Mouse (Mus musculus) embryonic facial prominence, embryonic 13.5 days (tissue): ENCODE measurements around the gene Clk3. TPM values are rescaled to one million over a fixed set of nuclear protein-coding genes. Genes with fewer than 3 reads are reported as not detected.

Experiments used
- ATAC-seq: fragments of 200-750 bp; cut with Nextera tagmentation; 2 replicates; pipeline ENCODE4 v1.8.0; 2017; ENCODE audit warnings: low read depth; ENCODE audit not compliant: insufficient number of reproducible peaks, insufficient read depth, low FRiP score, low TSS enrichment
- H3K27ac ChIP-seq: fragments of 300-500 bp; sonication (generic); 2 replicates; pipeline ENCODE4 v1.5.1; 2015; ENCODE audit warnings: moderate library complexity, mild to moderate bottlenecking, inconsistent platforms
- H3K27me3 ChIP-seq: fragments of 300-500 bp; sonication (generic); 2 replicates; pipeline ENCODE4 v1.6.1; 2015; ENCODE audit warnings: mild to moderate bottlenecking, inconsistent platforms
- H3K36me3 ChIP-seq: fragments of 300-500 bp; sonication (generic); 2 replicates; pipeline ENCODE4 v1.6.1; 2015; ENCODE audit warnings: mild to moderate bottlenecking, inconsistent platforms
- H3K4me1 ChIP-seq: fragments of 300-500 bp; sonication (generic); 2 replicates; pipeline ENCODE4 v1.6.1; 2015; ENCODE audit warnings: inconsistent platforms
- H3K4me2 ChIP-seq: fragments of 300-500 bp; sonication (generic); 2 replicates; pipeline ENCODE4 v1.6.1; 2015; ENCODE audit warnings: moderate library complexity, mild to moderate bottlenecking, inconsistent platforms
- H3K4me3 ChIP-seq: fragments of 300-500 bp; sonication (generic); 2 replicates; pipeline ENCODE4 v1.5.1; 2015; ENCODE audit warnings: mild to moderate bottlenecking, inconsistent platforms
- H3K9ac ChIP-seq: fragments of 300-500 bp; sonication (generic); 2 replicates; pipeline ENCODE4 v1.6.1; 2015; ENCODE audit warnings: mild to moderate bottlenecking, inconsistent platforms
- H3K9me3 ChIP-seq: fragments of 300-500 bp; sonication (generic); 2 replicates; pipeline ENCODE4 v1.6.1; 2016; ENCODE audit warnings: inconsistent platforms
- WGBS: fragments of 180-500 bp; shearing (Covaris S2); methylation state at CpG from one replicate; pipeline ENCODE4 v1.1.7; 2015; ENCODE audit warnings: mixed read lengths; 5-methylcytosine and 5-hydroxymethylcytosine counted together
- polyA plus RNA-seq: library from polyadenylated mRNA; unstranded; fragments of >200 nt; fragmentation: Nextera tagmentation; extraction: Ambion mirVana; gene quantifications from 2 replicates; pipeline ENCODE4 v1.2.1, GENCODE M21; 2015

Clk3 gene
- polyA plus RNA-seq, 1 experiment from 2014 or later, result 71.7 TPM

- Histone ChIP-seq H3K4me1 (peaks cover 12% of the 10 kb centered on the region), H3K4me3 (no peak overlapping the region), H3K27ac (no peak overlapping the region), H3K9me3 (no peaks in the 10 kb centered on the region), H3K27me3 (no peaks in the 10 kb centered on the region), H3K4me2 (no peak overlapping the region), H3K9ac (no peak overlapping the region), H3K36me3 (peaks cover 85% of the 10 kb centered on the region)
- no peak for ATAC-seq
- WGBS, result 90% methylated on average over 3 of the region's 3 CpGs
These were observed 8.1 kb downstream of the Clk3 start for GRCm38 (mm10) chr9:57757578-57757977.

GRCm38 (mm10) chr9:57750901-57751300 lies 14.8 kb downstream of the Clk3 start:
- Histone ChIP-seq H3K27ac (no peak overlapping the region), H3K4me2 (no peak overlapping the region), H3K4me3 (no peak overlapping the region), H3K9me3 (no peaks in the 10 kb centered on the region), H3K36me3 (peaks cover 98% of the 10 kb centered on the region), H3K4me1 (no peaks in the 10 kb centered on the region), H3K9ac (no peak overlapping the region), H3K27me3 (no peaks in the 10 kb centered on the region)
- ATAC-seq, result no peak
- WGBS, result 79% methylated on average over 7 of the region's 7 CpGs

GRCm38 (mm10) chr9:57748831-57749230 lies 16.8 kb downstream of the Clk3 start:
- no peak for ATAC-seq

GRCm38 (mm10) chr9:57748137-57748536 lies 17.5 kb downstream of the Clk3 start:
- Histone ChIP-seq H3K27ac (no peak overlapping the region; the same call in 1 of the 2 replicates), H3K4me2 (no peak overlapping the region), H3K4me1 (no peaks in the 10 kb centered on the region), H3K9ac (no peak overlapping the region), H3K27me3 (no peaks in the 10 kb centered on the region), H3K4me3 (no peak overlapping the region), H3K9me3 (no peaks in the 10 kb centered on the region), H3K36me3 (peaks cover 87% of the 10 kb centered on the region)
- 93% methylated on average over 6 of the region's 6 CpGs for WGBS
- ATAC-seq, result no peak

More at GRCm38 (mm10) chr9:57748831-57749230, 16.8 kb downstream of the Clk3 start:
- Histone ChIP-seq H3K4me2 (no peak overlapping the region), H3K27me3 (no peaks in the 10 kb centered on the region), H3K9ac (no peak overlapping the region), H3K4me1 (no peaks in the 10 kb centered on the region), H3K4me3 (no peak overlapping the region), H3K36me3 (peaks cover 89% of the 10 kb centered on the region), H3K9me3 (no peaks in the 10 kb centered on the region), H3K27ac (no peak overlapping the region; the same call in 1 of the 2 replicates)
- 54% methylated on average over 1 of the region's 1 CpGs for WGBS

- 81% methylated on average over 1 of the region's 1 CpGs for WGBS
- no peak for ATAC-seq
- H3K9me3 ChIP-seq, result no peaks in the 10 kb centered on the region
- H3K9ac ChIP-seq, result no peak overlapping the region
- H3K4me1 ChIP-seq, result no peaks in the 10 kb centered on the region
- H3K27ac ChIP-seq, result no peak overlapping the region
- no peak overlapping the region for H3K4me2 ChIP-seq
- no peaks in the 10 kb centered on the region for H3K27me3 ChIP-seq
- no peak overlapping the region for H3K4me3 ChIP-seq
- H3K36me3 ChIP-seq, result peaks cover 86% of the 10 kb centered on the region
These were observed 18.6 kb downstream of the Clk3 start for GRCm38 (mm10) chr9:57747067-57747466.

GRCm38 (mm10) chr9:57744462-57745091 lies 21.1 kb downstream of the Clk3 start:
- peaks cover 85% of the 10 kb centered on the region for H3K36me3 ChIP-seq
- H3K9me3 ChIP-seq, result no peaks in the 10 kb centered on the region
- H3K4me3 ChIP-seq, result no peak overlapping the region
- no peaks in the 10 kb centered on the region for H3K4me1 ChIP-seq
- ATAC-seq, result no peak
- no peaks in the 10 kb centered on the region for H3K27me3 ChIP-seq
- 73% methylated on average over 3 of the region's 3 CpGs for WGBS
- H3K27ac ChIP-seq, result no peak overlapping the region
- H3K9ac ChIP-seq, result no peak overlapping the region
- no peak overlapping the region for H3K4me2 ChIP-seq

GRCm38 (mm10) chr9:57739863-57740262 lies 25.8 kb downstream of the Clk3 start:
- Histone ChIP-seq H3K27me3 (no peaks in the 10 kb centered on the region), H3K4me3 (no peak overlapping the region), H3K9me3 (no peaks in the 10 kb centered on the region), H3K4me1 (no peaks in the 10 kb centered on the region), H3K36me3 (peaks cover 51% of the 10 kb centered on the region), H3K9ac (no peak overlapping the region), H3K4me2 (no peak overlapping the region), H3K27ac (no peak overlapping the region)
- ATAC-seq, result no peak
- 93% methylated on average over 5 of the region's 5 CpGs for WGBS

GRCm38 (mm10) chr9:57733606-57734005 lies 32.1 kb downstream of the Clk3 start:
- peaks cover 38% of the 10 kb centered on the region for H3K36me3 ChIP-seq
- H3K27me3 ChIP-seq, result no peaks in the 10 kb centered on the region
- 93% methylated on average over 6 of the region's 6 CpGs for WGBS

DNA sequence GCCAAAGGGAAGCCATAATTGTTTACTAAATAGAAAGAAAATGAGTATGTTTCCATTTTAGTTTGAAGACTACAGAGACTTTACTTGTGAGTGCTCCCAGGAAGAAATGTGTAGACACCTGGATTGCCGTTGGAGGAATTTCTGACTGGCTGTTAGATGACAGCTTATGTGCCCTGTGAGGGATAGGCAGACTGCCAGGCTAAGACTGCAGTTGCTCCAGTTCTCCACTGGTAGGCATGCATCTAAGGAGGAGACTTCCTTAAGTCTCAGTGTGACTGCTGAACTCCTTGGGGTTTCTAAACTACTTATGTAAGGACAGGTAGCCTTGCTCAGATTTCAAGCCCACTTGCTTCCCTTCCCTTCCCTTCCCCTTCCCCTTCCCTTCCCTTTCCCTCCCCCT lies 37.3 kb downstream of the Clk3 start:
- 90% methylated on average over 1 of the region's 1 CpGs for WGBS
- Histone ChIP-seq H3K4me1 (no peaks in the 10 kb centered on the region), H3K4me3 (no peak overlapping the region), H3K4me2 (no peak overlapping the region), H3K9ac (no peak overlapping the region), H3K36me3 (peaks cover 47% of the 10 kb centered on the region), H3K27me3 (no peaks in the 10 kb centered on the region), H3K9me3 (no peaks in the 10 kb centered on the region), H3K27ac (no peak overlapping the region)
- no peak for ATAC-seq

More at GRCm38 (mm10) chr9:57733606-57734005, 32.1 kb downstream of the Clk3 start:
- H3K4me2 ChIP-seq, result no peak overlapping the region
- H3K9me3 ChIP-seq, result no peaks in the 10 kb centered on the region
- no peak overlapping the region for H3K27ac ChIP-seq
- H3K9ac ChIP-seq, result no peak overlapping the region
- no peak for ATAC-seq
- H3K4me1 ChIP-seq, result no peaks in the 10 kb centered on the region
- H3K4me3 ChIP-seq, result no peak overlapping the region

GRCm38 (mm10) chr9:57724701-57725100 lies 41.0 kb downstream of the Clk3 start:
- Histone ChIP-seq H3K9me3 (no peaks in the 10 kb centered on the region), H3K9ac (no peak overlapping the region), H3K27ac (no peak overlapping the region), H3K4me3 (no peak overlapping the region), H3K4me1 (no peaks in the 10 kb centered on the region), H3K27me3 (no peaks in the 10 kb centered on the region), H3K4me2 (no peak overlapping the region), H3K36me3 (peaks cover 52% of the 10 kb centered on the region)
- ATAC-seq, result no peak
- 98% methylated on average over 3 of the region's 3 CpGs for WGBS

DNA sequence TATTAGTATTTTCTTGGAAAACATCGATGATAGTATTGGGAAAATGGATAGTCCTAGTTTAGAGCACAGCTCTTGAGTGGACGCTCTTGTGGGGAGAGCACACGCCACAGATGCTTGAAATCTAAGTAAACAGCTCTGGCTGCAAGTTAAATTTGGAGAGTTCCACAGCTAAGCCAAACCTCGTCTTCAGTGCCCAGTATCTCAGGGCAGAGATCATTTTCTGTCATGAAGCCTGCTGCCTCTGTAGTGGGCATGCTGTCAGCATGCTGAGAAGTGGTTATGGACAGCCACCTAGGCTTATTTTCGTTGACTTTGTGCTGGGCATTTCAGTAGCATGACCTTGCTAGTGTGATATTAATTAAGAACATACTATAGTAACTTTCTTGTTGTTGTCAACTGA lies 41.9 kb downstream of the Clk3 start:
- WGBS, result 82% methylated on average over 5 of the region's 5 CpGs
- Histone ChIP-seq H3K27me3 (no peaks in the 10 kb centered on the region), H3K36me3 (peaks cover 51% of the 10 kb centered on the region), H3K4me2 (no peak overlapping the region), H3K27ac (no peak overlapping the region), H3K9me3 (no peaks in the 10 kb centered on the region), H3K4me1 (no peaks in the 10 kb centered on the region), H3K4me3 (no peak overlapping the region), H3K9ac (no peak overlapping the region)
- ATAC-seq, result no peak

- peaks cover 55% of the 10 kb centered on the region for H3K36me3 ChIP-seq
- no peak overlapping the region for H3K27ac ChIP-seq
- no peak overlapping the region for H3K4me2 ChIP-seq
- ATAC-seq, result no peak
- H3K9ac ChIP-seq, result no peak overlapping the region
- 80% methylated on average over 5 of the region's 5 CpGs for WGBS
- no peaks in the 10 kb centered on the region for H3K9me3 ChIP-seq
- H3K4me1 ChIP-seq, result no peaks in the 10 kb centered on the region
- H3K4me3 ChIP-seq, result no peak overlapping the region
- H3K27me3 ChIP-seq, result no peaks in the 10 kb centered on the region
These were observed 42.3 kb downstream of the Clk3 start for GRCm38 (mm10) chr9:57723315-57723715.
